Mouse (Mus musculus): ENCODE data around the gene Fat1.

- TF ChIP-seq CTCF (IDR thresholded peaks at IDR 0.05) (no peak), EP300 (IDR thresholded peaks at IDR 0.05; ENCODE audit: insufficient read depth, low read depth, low read length) (no peak)
Observed at GRCm38 (mm10) chr8:44997829-44998228, 62.6 kb downstream of the Fat1 start.
